Mouse (Mus musculus) activated CD4-positive, CD25-positive, alpha-beta regulatory T cell, adult 4 months (primary cell): ENCODE data around the gene Gpx7. TPM values are rescaled to one million over a fixed set of nuclear protein-coding genes. Genes with fewer than 3 reads are reported as not detected.

Experiments
- ATAC-seq: one replicate; pipeline ENCODE4 v1.8.0; 2017
- polyA plus RNA-seq, 2 experiments: library from polyadenylated mRNA; unstranded; fragments of 100-300 nt; shearing (Covaris generic); gene quantifications; one replicate each; pipeline ENCODE4 v1.2.1; 2017

Gpx7 gene
- 1 to 10 TPM; 1.7 to 4.3 TPM for polyA plus RNA-seq

DNA sequence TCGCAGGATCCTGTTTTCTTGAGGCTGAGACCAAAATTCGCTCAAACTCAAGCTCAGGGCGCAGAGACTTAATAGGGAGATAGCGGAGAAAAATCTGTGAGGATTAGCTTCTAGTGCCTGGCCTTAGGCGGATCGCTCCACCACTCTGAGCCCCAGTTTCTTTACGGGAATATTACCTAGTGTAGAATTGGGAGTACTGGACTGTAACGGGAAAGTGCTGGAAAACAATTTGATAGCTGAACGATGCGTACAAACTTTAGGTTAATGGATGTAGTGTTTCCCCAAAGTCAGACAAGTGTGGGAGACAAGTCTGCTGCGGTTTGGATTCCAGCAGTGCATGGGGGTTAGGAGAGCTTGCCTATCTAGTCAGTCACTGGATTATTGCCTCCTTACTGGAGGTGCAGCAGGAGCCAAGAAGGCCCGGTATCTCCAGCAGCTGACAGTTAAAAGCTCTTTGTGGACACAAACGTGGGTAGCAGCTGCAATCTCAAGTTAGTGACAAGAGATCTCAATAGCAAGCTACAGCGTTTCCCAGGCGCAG, at the start of gene Gpx7:
Gpx7 (minus strand) TSS at position 101 of the 541 bp plus-strand sequence.
- ATAC-seq = no peak

DNA sequence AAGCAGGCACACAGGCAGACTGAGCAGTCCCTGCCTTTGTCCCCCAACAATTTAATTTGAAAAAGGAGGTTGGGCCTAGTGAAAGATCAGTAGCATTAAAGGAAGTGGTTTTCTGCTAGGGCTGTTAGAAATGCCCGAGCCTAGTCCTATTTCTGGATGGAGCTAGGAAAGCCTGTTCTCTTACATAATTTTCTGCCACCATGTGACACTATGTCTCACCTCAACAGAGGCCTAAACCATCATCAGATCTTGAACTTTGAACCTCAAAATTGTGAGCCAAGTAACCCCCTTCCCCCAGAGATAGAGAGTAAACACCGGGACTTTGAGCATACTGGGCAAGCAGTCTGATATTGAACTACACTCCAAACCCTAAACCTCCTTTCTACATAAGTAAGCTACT, 49.3 kb upstream of the Gpx7 start:
- ATAC-seq = no peak

DNA sequence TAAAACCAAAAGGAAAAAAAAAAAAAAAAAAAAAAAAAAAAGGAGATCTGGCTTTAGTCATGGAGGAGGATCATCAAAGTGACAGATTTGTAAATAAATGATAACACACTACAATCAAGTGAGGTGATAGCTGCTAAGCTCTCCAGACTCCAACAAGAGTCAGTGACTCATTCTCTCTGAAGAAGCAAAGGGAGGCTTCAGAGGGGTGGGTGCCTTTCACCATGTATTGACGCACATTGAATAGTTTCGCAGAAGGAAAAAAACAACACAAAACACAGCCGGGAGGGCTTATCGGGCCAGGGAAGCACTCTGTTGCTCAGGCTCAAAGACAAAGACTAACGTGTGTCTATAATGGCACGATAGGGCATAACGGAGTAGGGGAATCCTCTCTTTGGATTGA, 41.3 kb upstream of the Gpx7 start:
- no peak for ATAC-seq

- no peak for ATAC-seq
These were observed 31.5 kb upstream of the Gpx7 start for GRCm38 (mm10) chr4:108438082-108438840.

DNA sequence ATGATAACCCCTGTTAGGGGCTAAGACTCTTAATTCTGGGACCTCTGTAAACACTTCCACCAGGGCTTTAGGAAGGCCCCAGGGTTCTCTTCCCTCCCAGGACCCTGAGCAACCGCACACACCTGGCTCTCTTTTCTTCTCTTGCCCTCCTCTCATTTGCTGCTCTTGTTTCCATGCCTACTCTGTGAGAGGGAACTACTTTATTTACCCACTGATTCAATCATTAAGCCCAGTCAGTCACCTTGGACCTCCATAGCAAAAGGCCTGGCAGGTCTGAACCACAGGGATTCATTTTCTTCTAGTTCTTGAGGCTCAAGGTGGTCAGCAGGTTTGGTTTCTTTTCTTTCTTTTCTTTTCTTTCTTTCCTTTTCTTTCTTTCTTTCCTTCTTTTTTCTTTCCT, 29.5 kb upstream of the Gpx7 start:
- ATAC-seq = no peak

DNA sequence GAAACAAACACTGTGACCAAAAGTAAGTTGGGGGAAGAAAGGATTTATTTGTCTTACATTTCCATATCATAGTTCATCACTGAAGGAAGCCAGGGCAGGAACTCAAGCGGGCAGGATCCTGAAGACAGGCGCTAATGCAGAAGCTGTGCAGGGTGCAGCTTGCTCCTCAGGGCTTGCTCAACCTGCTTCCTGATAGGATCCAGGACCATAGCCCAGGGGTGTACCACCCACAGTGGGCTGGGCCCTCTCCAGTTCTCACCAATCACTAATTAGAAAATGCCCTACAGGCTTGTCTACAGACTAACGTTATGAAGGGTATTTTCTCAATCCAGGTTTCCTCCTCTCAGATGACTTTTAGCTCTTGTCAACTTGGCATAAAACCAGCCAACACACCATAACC, 28.9 kb upstream of the Gpx7 start:
- no peak for ATAC-seq

- ATAC-seq = no peak
These were observed 28.0 kb upstream of the Gpx7 start for GRCm38 (mm10) chr4:108434781-108435180.

- peak; percentile 57 for ATAC-seq
These were observed 27.5 kb upstream of the Gpx7 start for GRCm38 (mm10) chr4:108434221-108434620.

GRCm38 (mm10) chr4:108433341-108433740, 26.6 kb upstream of the Gpx7 start:
- no peak for ATAC-seq

DNA sequence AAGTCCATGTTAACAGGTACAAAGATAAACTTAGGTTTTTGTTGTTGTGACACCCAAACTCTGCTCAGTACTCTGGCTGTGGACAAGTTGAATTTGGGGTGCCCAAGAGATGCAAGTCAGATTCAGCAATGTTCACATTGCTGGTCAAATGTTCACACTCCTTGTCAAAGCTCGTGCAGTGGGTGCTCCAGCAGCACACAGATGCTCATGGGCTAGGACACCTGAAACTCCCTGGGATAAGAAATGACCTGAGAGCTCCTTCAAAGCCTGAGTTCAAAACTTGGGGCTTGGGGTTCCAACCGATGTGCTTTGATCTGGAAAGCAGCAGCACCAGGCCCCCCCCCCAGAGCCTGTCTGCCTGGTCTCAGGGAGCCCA, 24.8 kb upstream of the Gpx7 start:
- ATAC-seq = no peak

GRCm38 (mm10) chr4:108430656-108431560, 24.1 kb upstream of the Gpx7 start:
- ATAC-seq = no peak

DNA sequence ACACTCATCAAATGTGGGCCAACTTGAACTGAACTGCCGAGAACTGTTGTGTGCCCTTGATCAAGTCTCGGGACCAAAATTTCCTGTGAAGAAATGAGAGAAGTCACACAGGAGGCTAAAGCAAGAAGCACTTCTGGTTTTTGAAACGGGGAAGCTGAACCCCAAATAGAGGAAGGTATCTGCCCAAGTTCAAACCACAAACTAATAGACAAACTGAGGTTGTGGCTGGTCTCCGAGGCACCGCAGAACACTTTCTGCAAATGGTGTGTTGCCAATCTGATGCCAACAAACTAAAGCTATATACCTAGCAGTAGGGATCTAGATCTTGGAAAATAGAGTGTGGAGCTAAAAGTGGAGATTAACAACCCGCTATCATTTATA, 21.6 kb upstream of the Gpx7 start:
- no peak for ATAC-seq

GRCm38 (mm10) chr4:108427719-108428340, 21.1 kb upstream of the Gpx7 start:
- no peak for ATAC-seq

DNA sequence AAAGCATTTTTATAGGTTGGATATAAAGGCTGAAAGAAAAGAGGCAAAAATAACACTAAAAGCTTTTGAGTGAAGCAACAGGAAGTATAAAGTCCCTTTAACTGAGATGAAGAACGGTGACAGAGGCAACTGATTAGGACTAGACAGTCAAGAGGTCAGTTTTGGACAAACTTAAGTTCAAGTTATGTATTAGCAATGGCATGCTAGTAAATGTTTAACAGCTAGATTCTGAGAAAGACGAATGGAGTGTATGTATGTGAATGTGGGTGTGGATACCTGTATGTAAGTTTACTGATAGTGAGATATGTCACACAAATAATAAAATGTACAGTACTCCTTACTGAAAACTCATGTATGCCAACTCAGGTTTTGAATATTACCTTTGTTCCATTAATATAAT, 17.8 kb upstream of the Gpx7 start:
- no peak for ATAC-seq

- ATAC-seq = no peak
These were observed 860 bp upstream of the Gpx7 start for GRCm38 (mm10) chr4:108407621-108408020.

DNA sequence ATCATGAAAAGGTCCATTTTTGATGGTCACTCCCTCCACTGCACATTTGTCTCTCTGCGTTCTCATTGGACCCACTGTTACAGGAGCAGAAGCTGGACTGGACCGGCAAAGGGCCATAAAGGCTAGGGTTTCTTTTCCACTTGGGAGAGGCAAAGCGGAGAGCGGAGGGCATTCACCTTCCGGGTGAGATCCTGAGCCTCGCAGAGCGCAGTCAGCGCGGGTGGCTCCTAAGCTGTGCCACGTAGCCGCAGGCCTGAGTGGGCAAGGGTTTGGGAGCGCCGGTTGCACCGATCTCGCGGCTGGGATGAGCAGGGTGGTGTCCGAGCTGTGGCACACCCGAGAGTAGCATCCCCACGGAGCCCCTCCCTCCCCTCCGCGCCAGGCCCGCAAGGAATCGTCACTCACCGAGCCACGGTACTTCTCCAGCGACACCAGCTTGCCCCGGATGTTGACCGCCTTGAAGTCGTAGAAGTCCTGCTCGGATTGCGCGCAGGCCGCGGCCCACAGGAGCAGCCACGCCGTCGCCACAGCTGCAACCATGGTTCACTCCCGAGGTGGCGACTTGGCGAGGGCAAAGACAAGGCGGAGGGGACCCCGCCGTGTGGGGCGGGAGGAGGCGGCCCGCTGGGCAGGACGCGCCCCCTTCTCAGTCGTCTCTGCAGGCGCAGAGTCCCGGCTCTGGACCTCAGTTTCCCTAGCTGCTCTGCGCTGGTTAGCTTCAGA, 462 bp downstream of the Gpx7 start:
- peak; percentile 43 for ATAC-seq

GRCm38 (mm10) chr4:108405766-108406137, 1.0 kb downstream of the Gpx7 start:
- no peak for ATAC-seq

GRCm38 (mm10) chr4:108403861-108404635, 2.7 kb downstream of the Gpx7 start:
- no peak for ATAC-seq

DNA sequence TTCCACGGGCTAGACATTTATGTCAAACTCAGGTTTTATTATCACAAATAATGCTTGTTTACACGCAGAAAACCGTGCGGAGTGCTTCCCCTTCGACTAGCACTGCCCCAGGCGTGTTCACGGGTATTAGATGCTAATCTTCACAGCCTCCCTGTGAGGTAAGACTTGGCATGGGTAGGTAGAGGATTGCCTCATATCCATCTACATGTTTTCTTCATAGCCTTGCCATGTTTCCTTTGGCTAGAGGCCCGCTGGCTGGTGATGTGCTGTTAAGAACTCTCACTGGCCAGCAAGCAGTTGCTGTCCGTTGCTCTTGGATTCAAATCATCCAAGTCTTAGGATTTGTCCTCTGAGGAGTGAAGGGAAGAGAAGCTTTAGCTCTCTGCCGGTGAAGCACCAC, 6.4 kb downstream of the Gpx7 start:
- no peak for ATAC-seq

GRCm38 (mm10) chr4:108394236-108394635, 12.5 kb downstream of the Gpx7 start:
- ATAC-seq = no peak

DNA sequence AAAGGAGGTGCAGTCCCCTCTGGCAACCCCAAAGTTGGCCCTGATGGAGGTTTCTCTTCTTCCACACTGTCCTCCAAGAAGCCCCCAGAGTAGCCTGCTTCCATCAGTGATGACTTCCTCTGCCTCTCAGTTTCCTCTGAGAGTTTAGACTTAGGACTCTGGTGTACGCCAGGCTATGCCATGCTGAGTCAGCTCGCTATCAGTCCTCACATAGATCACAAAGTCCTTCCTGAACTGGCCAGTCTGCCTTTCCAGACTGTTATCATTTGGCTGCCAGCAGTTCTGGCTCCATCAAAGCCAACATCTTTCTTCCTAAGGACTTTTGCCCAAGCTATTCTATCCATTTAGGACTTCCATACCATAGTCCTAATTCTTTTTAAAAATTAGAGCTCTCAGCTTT, 14.2 kb downstream of the Gpx7 start:
- ATAC-seq = no peak

DNA sequence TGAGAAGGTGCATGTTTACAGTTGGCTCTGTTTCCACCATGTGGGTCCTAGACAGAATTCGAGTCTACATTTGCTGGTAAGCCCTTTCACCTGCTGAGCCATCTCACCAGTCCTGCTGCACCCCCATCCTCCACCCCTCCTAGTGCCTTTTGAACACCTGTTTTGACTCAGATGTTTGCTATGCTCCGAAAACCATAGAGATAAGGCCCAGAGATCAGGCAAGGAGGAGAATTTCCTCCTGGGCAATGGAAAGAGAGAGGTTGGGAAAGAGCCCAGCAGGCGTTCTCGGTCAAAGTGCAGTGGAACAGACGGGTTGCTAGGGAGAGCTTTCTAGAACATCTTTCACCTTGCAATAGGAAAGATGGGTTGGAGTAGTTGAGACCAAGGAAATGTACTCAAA, 15.6 kb downstream of the Gpx7 start:
- ATAC-seq = no peak
